Mouse (Mus musculus): Measurements from ENCODE around the gene Prg2. TPM values are rescaled to one million over a fixed set of nuclear protein-coding genes. Genes with fewer than 3 reads are reported as not detected.

Prg2 gene
- polyA plus RNA-seq (2015; fragmentation: Nextera tagmentation; extraction: Ambion mirVana): 1.8 and 4.0 TPM in 2 replicates

DNA sequence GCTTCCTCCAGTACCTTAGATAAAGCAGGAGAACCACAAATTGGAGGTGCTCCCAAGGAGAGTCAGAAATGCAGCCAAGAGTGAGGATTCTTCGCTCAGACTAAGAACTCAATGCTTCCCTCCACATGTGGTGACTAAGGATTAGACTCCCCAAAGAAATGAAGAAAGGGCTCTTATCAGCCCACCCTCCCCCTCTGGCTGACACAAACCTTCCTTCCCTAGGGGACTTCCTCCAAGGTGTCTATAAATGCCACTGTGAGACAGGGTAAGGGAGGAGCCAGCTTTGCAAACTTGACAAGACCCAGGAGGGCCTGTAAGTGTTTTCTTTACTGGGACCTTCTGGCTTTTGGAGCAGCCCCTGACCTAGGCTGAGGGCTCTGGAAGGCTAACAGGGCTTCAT lies at the start of gene Prg2:
TSS of gene Prg2 (plus strand) at position 274 of the 400 bp plus-strand sequence.
- Histone ChIP-seq H3K27ac (no peak within 1 kb of the TSS), H3K27me3 (replicated peaks) (no peaks in the 10 kb centered on the region), H3K4me2 (no peak within 1 kb of the TSS), H3K4me1 (no peaks in the 10 kb centered on the region), H3K4me3 (replicated peaks) (no peak within 1 kb of the TSS), H3K9me3 (no peaks in the 10 kb centered on the region), H3K36me3 (no peaks in the 10 kb centered on the region), H3K9ac (no peak within 1 kb of the TSS)
- ATAC-seq (ENCODE audit: insufficient read depth, low FRiP score, low read depth): no peak
- 38% methylated on average over 1 of the region's 1 CpGs for WGBS

DNA sequence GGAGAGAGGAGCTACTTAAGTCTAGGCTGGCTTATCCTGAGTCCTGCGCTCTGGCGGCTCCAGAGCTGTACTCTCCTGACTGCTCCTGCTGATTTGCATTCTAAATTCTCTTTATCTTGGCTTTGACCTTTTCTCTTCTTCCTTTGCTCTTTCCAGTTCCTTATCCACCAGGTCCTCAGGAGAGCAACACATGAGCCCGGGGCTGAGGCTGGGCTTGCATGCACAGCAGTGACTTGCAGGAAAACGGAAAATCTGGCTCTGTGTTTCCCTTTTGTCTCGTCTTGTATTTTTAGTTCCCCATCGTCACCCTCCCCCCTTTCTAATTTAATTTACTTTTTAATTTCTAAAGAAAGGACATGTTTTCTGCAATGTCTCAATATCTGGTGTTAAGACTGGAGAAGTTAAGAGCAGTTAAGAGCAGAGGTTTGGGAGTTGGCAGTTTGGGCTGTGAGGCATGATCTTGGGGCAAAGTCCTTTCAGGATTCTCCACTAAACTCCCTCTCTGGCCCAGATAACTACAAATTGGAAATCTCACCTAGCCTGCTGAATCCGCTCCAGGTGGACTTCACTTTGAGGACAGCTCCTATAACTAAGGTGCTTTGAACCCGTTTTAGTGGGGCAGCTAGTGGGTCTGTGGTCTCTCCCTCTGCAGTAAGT lies 46.1 kb upstream of the Prg2 start:
- Histone ChIP-seq H3K4me2 (no peak overlapping the region), H3K9me3 (no peaks in the 10 kb centered on the region), H3K4me3 (replicated peaks) (no peak overlapping the region), H3K27me3 (replicated peaks) (no peaks in the 10 kb centered on the region), H3K4me1 (peaks cover 9% of the 10 kb centered on the region; the same call in 1 of the 2 replicates), H3K27ac (no peak overlapping the region), H3K36me3 (no peaks in the 10 kb centered on the region), H3K9ac (no peak overlapping the region)
- 74% methylated on average over 8 of the region's 8 CpGs for WGBS
- ATAC-seq (ENCODE audit: insufficient read depth, low FRiP score, low read depth): no peak

DNA sequence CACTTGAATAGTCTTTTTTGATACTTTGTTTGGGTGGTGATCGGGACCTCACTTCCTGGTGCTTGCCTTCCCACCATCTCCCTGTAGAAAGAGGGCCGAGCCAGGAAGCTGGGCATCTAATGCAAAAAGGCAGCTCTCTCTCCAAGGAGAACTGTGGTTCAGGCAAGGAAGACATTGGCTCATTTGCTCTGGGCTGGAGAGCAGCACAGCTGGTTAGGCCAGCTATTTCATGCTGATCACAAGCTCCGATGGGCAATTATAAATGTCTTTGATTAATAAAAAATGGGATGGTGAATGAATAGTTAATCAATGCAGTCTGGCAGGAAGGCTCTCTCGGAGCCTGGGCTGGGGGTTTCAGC lies 45.6 kb upstream of the Prg2 start:
- no peaks in the 10 kb centered on the region for H3K36me3 ChIP-seq
- no peak overlapping the region for H3K4me2 ChIP-seq
- H3K4me3 ChIP-seq (replicated peaks): no peak overlapping the region
- 64% methylated on average over 4 of the region's 4 CpGs for WGBS
- no peaks in the 10 kb centered on the region for H3K9me3 ChIP-seq
- H3K27ac ChIP-seq: no peak overlapping the region
- peaks cover 9% of the 10 kb centered on the region; the same call in 1 of the 2 replicates for H3K4me1 ChIP-seq
- no peaks in the 10 kb centered on the region for H3K27me3 ChIP-seq (replicated peaks)
- H3K9ac ChIP-seq: no peak overlapping the region
- no peak for ATAC-seq (ENCODE audit: insufficient read depth, low FRiP score, low read depth)

DNA sequence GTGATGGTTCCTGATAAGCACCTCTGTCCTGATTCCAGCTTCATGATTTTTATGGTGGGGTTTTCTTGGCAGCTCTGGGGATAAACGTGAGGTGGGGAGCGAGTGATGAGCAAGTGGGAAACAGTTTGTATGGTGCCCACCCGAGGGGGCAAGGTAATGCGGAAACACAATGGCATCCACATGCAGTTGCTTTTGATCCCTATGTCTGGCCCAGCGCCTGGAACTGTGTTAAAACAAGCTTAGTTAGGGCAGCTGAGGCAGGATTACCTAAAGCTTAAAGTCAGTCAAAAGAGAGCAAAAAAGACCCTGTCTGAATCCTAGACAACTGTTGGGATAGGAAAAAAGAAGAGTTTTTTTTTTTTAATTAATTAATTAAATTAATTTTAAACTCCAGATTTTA lies 45.2 kb upstream of the Prg2 start:
- ATAC-seq (ENCODE audit: insufficient read depth, low FRiP score, low read depth): no peak
- WGBS: 87% methylated on average over 5 of the region's 5 CpGs
- Histone ChIP-seq H3K27me3 (replicated peaks) (no peaks in the 10 kb centered on the region), H3K9ac (no peak overlapping the region), H3K4me1 (peaks cover 9% of the 10 kb centered on the region; the same call in 1 of the 2 replicates), H3K9me3 (no peaks in the 10 kb centered on the region), H3K4me2 (no peak overlapping the region), H3K36me3 (no peaks in the 10 kb centered on the region), H3K27ac (no peak overlapping the region), H3K4me3 (replicated peaks) (no peak overlapping the region)

DNA sequence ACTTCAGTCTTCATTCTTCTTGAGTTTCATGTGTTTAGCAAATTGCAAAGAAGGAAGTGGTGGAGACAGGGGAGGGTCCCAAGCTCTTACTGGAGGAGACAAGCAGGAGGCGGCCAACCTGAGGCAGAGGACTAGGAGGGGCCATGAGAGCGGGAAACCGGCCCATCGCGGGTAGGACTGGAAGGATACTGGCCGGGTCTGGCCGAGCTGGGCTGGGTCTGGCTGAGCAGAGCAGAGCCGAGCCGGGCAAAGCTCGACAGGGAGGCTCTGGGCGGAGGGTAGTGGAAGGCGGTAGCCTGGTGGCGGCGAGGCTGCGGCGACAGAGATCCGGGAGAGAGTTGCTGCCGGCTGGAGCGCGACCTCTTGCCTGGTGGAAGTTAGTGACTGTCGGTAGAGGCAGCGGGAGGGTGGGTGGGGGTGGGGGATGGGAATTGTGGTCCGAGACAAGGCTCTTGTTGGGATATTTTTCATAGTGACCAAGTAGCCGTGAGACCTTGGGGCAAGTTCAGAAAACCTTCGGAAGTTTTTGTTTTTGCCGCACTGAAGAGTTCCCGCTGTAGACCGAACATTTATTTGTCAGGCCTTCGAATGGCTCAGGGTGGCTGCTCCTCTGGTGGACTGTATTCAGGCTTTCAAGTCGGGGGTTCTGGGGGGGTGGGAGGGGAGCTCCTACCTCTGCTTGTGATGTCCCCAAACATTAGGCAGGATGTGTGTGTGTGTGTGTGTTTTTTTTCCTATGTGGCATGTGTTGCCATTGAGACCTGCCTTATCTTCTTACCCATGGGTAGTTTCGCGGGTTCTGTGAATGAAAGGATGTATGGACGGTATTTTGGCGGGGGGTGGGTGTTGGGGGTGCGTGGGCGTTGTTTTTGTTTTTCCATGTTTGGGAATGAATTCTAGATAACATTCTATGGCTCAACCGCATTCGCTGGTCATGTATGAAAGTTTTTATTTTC lies 43.5 kb upstream of the Prg2 start, which contains the start of gene Slc43a3:
TSS of gene Slc43a3 (plus strand) at position 106 of the 956 bp plus-strand sequence.
- no peaks in the 10 kb centered on the region for H3K9me3 ChIP-seq
- no peaks in the 10 kb centered on the region for H3K36me3 ChIP-seq
- no peaks in the 10 kb centered on the region for H3K27me3 ChIP-seq (replicated peaks)
- H3K4me1 ChIP-seq: peaks cover 9% of the 10 kb centered on the region; the same call in 1 of the 2 replicates
- 11% methylated on average over 38 of the region's 38 CpGs for WGBS
- H3K4me2 ChIP-seq: peak within 1 kb of the TSS; percentile 57
- H3K9ac ChIP-seq: no peak within 1 kb of the TSS
- peak within 1 kb of the TSS; percentile 71 for H3K27ac ChIP-seq
- peak; percentile 85 for ATAC-seq (ENCODE audit: insufficient read depth, low FRiP score, low read depth)
- H3K4me3 ChIP-seq (replicated peaks): peak within 1 kb of the TSS; percentile 49

DNA sequence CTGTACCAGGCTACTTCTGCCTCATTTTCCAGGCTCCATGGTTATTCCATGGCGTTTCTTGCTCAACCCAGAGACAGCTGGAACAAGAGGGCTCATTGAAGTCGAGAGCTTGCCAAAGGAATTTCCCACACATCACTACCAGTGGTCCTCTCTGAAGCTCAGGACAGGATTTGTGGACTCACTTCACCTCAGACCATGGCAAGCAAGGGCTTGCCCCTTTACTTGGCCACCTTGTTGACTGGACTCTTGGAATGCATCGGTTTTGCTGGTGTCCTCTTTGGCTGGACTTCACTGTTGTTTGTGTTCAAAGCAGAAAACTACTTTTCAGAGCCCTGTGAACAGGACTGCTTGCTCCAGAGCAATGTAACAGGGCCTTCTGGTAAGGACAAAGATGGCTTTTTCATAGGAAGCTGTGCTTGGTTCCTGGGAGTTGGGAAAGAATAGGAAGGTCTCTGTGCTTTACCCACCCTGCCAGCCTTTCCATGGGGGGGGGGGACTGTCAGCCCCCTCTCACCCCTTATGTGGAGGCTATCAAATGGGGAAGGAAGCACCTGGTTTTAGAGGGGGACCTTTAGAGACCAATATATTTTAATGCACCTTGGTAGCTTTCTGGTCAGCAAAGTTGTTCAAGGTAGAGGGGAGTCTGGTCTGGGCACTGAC lies 42.6 kb upstream of the Prg2 start:
- no peak for ATAC-seq (ENCODE audit: insufficient read depth, low FRiP score, low read depth)
- WGBS: 40% methylated on average over 3 of the region's 3 CpGs
- no peak overlapping the region for H3K9ac ChIP-seq

DNA sequence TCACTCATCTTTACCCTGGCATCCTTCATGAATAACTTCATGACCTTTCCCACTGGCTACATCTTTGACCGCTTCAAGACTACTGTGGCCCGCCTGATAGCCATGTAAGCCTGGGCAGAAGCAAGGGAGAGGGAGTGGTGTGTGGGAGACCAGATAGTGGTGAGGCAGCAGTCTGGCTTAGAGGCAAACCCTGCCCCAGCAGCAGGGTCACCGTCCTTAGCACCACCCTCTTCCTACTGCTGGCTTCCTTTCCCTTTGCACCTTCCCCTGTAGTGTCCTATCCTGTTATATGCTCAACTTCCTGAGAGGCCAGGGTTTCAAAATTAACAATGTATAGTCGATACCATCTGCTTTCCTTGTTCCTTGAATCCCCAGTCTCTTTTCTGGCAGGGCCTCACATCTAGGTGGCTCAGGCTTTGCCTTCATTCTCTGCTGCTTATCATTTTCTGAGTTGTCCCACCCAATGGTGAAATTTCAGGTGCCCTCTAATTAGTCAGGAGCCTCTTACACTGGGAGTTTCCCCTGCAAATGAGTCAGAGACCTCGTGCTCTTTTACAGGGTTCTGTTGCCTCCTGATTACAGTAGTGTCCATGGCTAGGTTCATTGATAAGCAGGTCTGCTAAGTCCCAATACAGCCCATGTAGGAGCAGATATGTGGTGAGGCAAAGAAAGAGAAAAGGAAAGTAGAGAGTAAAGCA lies 41.9 kb upstream of the Prg2 start:
- peak; percentile 89 for ATAC-seq (ENCODE audit: insufficient read depth, low FRiP score, low read depth)
- 63% methylated on average over 5 of the region's 5 CpGs for whole genome bisulfite sequencing
- Histone ChIP-seq H3K9me3 (no peaks in the 10 kb centered on the region), H3K4me3 (replicated peaks) (peak overlapping the region; percentile 49), H3K9ac (no peak overlapping the region), H3K27me3 (replicated peaks) (no peaks in the 10 kb centered on the region), H3K27ac (peak overlapping the region; percentile 42), H3K36me3 (no peaks in the 10 kb centered on the region), H3K4me2 (peak overlapping the region; percentile 57), H3K4me1 (peaks cover 9% of the 10 kb centered on the region; the same call in 1 of the 2 replicates)

More for the DNA sequence above, 42.6 kb upstream of the Prg2 start:
- Histone ChIP-seq H3K4me1 (peaks cover 9% of the 10 kb centered on the region; the same call in 1 of the 2 replicates), H3K9me3 (no peaks in the 10 kb centered on the region), H3K27ac (peak overlapping the region; percentile 42), H3K4me2 (peak overlapping the region; percentile 57), H3K4me3 (replicated peaks) (peak overlapping the region; percentile 49), H3K27me3 (replicated peaks) (no peaks in the 10 kb centered on the region), H3K36me3 (no peaks in the 10 kb centered on the region)

DNA sequence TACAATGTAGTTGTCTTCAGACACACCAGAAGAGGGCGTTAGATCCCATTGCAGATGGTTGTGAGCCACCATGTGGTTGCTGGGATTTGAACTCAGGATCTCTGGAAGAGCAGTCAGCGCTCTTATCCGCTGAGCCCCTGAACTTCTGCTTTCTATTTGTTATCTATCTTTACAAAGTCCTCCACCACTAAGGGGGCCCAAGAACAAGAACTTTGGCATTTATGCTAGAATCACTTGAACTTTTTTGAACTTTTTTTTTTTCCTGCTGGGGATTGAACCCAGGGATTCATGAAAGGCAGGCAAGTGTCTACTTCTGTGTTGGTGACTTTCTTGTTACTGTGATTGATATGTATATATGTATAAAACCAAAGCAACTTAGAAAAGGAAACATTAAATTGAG lies 41.0 kb upstream of the Prg2 start:
- no peaks in the 10 kb centered on the region for H3K27me3 ChIP-seq (replicated peaks)
- WGBS: 94% methylated on average over 3 of the region's 3 CpGs
- no peak overlapping the region for H3K27ac ChIP-seq
- ATAC-seq (ENCODE audit: insufficient read depth, low FRiP score, low read depth): no peak
- no peak overlapping the region for H3K4me3 ChIP-seq (replicated peaks)
- no peaks in the 10 kb centered on the region for H3K9me3 ChIP-seq
- H3K36me3 ChIP-seq: 0 out of 2 replicates have a peak, but pooled peaks cover 3% of the 10 kb centered on the region
- no peak overlapping the region for H3K9ac ChIP-seq
- H3K4me1 ChIP-seq: peaks cover 9% of the 10 kb centered on the region; the same call in 1 of the 2 replicates
- H3K4me2 ChIP-seq: no peak overlapping the region

DNA sequence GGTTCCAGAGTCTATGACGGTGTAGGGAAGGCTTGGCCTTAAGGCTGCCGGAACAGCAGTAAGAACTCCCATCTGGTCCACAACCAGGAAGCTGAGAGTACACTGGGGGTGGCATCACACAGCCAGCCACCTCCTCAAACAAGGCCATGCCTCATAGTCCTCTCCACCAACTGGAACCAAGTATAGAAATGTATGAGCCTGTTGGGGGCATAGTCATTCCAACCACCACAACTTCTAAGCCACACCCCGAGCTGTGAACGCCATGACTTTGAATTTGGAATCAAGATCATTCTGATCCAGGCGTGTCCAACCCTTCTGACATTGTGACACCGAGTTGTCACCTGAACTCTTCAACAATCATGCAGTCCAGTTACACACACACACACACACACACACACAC lies 40.5 kb upstream of the Prg2 start:
- Histone ChIP-seq H3K4me2 (no peak overlapping the region), H3K9ac (no peak overlapping the region), H3K4me3 (replicated peaks) (no peak overlapping the region), H3K36me3 (0 out of 2 replicates have a peak, but pooled peaks cover 3% of the 10 kb centered on the region), H3K27me3 (replicated peaks) (no peaks in the 10 kb centered on the region), H3K4me1 (peaks cover 9% of the 10 kb centered on the region; the same call in 1 of the 2 replicates), H3K9me3 (no peaks in the 10 kb centered on the region), H3K27ac (no peak overlapping the region)
- no peak for ATAC-seq (ENCODE audit: insufficient read depth, low FRiP score, low read depth)
- WGBS: 90% methylated on average over 6 of the region's 6 CpGs

DNA sequence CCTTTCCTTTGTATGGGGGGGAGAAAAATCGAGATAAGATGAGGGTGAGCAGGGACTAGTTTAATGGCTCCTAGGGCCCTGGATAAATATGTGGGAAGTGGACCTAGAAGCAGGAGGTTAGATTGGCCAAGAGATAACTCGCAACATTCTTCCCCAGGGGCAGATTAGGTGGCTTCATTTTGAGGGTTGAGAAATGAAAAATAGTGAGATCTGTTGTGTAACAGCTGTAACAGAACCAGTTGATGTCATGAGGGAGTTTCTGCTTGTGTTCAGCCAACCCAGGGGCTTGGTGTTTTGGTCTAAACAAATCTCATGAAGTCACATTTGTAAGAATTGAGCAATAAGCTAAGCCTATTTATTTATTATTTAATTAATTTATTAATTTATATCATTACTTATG lies 38.9 kb upstream of the Prg2 start:
- 63% methylated on average over 2 of the region's 2 CpGs for whole genome bisulfite sequencing
- Histone ChIP-seq H3K4me3 (replicated peaks) (no peak overlapping the region), H3K4me2 (no peak overlapping the region), H3K4me1 (peaks cover 9% of the 10 kb centered on the region; the same call in 1 of the 2 replicates), H3K9ac (no peak overlapping the region), H3K36me3 (peaks cover 8% of the 10 kb centered on the region; the same call in 1 of the 2 replicates), H3K27me3 (replicated peaks) (no peaks in the 10 kb centered on the region), H3K9me3 (no peaks in the 10 kb centered on the region), H3K27ac (no peak overlapping the region)
- no peak for ATAC-seq (ENCODE audit: insufficient read depth, low FRiP score, low read depth)

DNA sequence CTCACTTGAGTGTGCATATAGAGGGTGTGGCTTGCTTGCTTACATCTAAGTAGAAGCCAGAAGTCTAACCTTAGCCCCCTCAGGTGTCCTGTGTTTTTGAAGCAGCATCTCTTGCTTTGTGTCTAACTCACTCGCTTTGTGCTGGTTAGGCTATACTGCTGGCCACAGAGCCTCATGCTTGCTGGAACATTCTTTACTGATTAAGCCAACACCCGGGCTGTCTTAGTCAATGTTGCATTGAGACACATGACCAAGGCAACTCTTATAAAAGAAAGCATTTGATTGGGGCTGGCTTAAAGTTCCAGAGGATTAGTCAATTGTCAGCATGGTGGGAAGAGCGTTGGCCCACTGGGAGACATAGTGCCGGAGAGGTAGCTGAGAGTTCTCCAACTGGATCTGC lies 38.5 kb upstream of the Prg2 start:
- no peak for ATAC-seq (ENCODE audit: insufficient read depth, low FRiP score, low read depth)
- Histone ChIP-seq H3K4me1 (peaks cover 9% of the 10 kb centered on the region; the same call in 1 of the 2 replicates), H3K27ac (no peak overlapping the region), H3K27me3 (replicated peaks) (no peaks in the 10 kb centered on the region), H3K4me3 (replicated peaks) (no peak overlapping the region), H3K4me2 (no peak overlapping the region), H3K9me3 (no peaks in the 10 kb centered on the region), H3K36me3 (peaks cover 8% of the 10 kb centered on the region; the same call in 1 of the 2 replicates), H3K9ac (no peak overlapping the region)
- 91% methylated on average over 4 of the region's 4 CpGs for WGBS

Data from stomach, embryonic 15.5 days (tissue).